Mouse (Mus musculus) small intestine, adult 2 months (tissue): ENCODE data around the gene Zfp710.

Experiments used
- CTCF ChIP-seq: fragments of 200-500 bp; IDR thresholded peaks from 2 replicates; pipeline ENCODE4 v1.5.1; 2012; ENCODE audit warnings: low read depth, mild to moderate bottlenecking, control low read depth, inconsistent platforms, low read length, moderate library complexity, mixed read lengths; ENCODE audit not compliant: insufficient replicate concordance, insufficient read length; ENCODE audit errors: extremely low read depth
- POLR2A ChIP-seq: fragments of 200-500 bp; IDR thresholded peaks from 2 replicates; pipeline ENCODE4 v1.6.1; 2012; ENCODE audit warnings: low read depth, mild to moderate bottlenecking, control low read depth, inconsistent platforms, low read length, moderate library complexity

- TF ChIP-seq CTCF = no peak
- TF ChIP-seq POLR2A = no peak
These were observed 67.9 kb downstream of the Zfp710 start for GRCm38 (mm10) chr7:80092351-80093046.
